Mouse (Mus musculus) kidney, postnatal 4 days (tissue): ENCODE measurements at regions not wholly inside any gene's neighbourhood (a gene's known extent, or its start where the extent isn't known, plus 50 kb on each side); places are given as distances from the start of the nearest gene placed in this dataset.
A peak's percentile ranks its signal among the peaks of the same experiment; 100 is the strongest.

Source experiments
- DNase-seq, 2 experiments: peaks; one replicate each; pipeline ENCODE4 v3.0.0; 2021; ENCODE audit warnings: mixed read lengths in 2 of 2

DNA sequence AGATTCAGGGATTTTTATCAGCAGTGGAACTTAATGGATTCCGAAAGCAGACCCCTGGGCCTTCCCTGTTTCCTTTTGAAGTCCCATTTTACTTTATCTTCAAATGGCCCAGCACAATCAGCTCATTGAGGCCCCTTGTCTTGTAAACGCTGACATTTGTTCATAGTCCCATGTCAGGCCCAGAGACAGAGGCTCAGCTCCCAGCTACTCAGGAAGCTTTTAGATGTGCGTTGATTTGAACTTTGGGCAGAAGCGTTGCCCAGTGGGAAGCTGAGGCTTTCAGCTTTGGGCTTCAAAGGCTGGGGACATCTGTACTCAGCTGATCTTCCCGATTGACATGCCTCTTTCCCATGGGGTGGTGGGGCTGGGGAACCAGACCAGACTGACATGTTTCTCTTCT is 343.2 kb downstream of the Nuak1 start:
- DNase-seq = no peak

DNA sequence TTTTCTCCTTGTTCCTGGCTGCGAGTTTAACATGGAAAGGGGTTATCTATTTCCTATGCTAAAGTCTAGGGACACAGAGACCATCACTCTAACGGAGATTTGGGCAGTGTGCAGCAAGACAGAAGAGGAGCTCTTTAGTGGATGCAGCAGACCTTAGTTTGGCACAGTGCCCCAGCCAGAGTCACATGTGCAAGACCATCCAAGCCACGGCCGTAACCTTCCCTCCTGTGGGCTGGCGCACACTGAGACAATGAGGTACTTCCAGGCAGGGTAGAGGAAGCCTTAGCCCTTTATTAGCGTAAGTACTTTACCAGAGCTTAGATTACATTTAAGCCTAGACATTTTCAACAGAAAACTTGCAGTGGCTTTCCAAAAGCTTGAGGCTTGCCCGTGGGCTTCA is 336.4 kb downstream of the Nuak1 start:
- no peak for DNase-seq

DNA sequence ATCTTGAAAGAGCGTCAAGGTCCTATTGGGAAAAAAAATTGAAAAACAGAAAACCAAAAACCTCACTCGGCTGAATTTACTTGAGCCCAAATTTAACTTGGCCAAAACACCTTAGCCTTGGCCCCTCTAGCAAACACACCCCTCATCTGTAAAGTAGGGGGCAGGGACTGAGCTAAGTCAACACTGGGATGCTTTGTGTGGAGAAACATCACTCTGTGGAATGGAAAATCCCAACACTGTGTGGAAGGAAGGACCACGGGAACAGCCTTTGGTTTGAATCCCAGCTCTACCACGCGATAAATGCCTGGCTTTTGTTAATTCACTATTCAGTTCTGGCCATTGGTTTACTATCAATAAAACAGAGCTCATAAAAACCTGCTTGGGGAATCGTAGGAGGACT is 335.8 kb downstream of the Nuak1 start:
- DNase-seq = no peak

DNA sequence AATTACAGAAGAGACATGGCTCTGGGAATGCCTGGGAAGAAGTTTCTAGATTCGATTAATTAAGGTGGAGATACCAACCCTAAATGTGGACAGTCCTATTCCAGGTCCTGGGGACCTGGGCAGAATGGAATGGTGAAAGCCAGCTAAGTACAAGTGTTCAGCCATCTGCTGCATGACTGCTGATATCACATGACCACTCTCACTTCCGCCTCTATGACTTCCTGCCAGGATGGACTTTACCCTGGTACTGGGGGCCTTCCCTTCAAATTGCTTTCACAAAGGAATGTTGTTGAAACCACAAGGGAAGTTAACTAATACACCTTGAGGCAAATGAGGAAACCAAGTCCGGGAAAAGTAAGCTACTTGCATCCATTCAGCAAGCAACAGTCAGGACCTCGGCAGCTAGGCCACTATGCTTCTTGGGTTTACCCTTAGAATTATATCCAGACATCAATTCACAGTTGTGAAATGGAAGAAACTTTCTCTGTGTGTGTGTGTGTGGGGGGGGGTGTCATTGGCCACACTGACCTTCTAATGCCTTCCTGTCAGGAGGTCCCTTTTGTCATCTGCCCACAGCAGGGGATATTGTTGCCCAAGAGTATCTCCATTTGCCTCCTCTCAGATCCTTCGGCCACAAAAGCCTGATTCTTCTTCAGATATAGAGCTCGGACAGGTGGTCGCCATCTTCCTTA is 330.6 kb downstream of the Nuak1 start:
- no peak for DNase-seq

DNA sequence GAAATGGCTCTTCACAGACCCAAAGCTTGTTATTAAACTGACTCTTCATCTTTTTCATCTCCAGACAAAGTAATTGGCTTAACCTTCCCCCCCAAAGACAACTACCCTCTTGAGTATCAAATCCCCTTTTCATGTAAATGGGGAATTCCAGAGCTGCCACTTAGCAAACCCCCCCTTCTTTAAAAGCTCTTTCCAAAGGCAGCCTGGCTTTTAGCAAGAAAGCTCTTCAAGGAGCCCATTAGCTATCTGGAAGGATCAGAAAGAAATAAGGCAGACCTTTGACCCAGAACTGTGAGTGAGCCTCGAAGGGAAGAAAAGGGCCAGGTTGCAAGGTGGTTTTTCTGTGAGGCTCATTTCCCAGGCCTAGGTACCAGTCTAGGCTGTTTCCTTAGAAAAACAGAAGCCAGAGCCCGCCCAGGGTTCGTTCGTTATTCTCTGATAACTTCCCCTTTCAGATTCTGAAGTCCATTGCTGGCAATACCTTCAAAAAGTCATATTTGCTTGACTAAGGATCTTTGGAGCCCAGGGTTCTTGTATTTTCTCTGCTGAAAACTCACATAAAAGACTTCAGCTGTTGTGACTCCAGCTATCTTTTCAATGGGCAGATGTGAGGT is 329.9 kb downstream of the Nuak1 start:
- no peak for DNase-seq

DNA sequence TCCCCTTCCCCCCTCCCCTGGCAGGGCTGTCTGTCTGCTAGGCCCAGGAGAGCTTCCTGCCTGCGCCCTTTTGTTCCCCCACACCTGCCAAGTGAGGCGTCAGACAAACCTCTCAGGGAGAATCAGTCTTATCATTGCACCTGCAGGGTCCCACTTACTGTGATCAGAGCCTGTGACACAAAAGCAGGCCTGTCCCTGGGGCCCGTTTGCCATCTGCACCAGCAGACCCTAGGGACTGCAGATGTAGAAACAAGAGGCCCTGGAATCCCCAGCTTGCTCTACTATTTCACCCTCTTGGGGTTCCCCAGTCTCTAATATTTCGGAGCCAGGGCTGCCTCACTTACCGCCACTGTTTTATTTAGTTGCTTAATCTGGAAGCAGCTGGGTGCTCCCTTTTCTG is 328.9 kb downstream of the Nuak1 start:
- no peak for DNase-seq

DNA sequence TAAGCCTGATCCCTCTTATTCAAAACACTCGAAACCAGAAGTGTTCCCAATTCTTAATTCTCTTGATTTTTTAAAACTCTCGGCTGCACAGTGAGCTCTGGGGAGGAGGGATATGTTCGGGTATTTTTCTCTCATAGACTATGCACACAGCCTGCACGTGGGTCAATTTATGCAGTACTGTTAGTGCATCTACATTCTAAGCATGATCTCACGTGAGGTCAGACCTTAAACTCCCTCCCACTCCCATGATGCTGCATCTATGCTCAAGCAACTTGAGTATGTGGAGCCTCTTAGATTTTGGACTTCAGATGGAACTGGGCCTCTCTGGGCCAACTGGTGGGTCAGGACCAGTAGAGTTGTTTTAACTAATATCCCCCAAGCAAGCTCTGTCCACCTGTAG is 328.5 kb downstream of the Nuak1 start:
- DNase-seq = no peak

DNA sequence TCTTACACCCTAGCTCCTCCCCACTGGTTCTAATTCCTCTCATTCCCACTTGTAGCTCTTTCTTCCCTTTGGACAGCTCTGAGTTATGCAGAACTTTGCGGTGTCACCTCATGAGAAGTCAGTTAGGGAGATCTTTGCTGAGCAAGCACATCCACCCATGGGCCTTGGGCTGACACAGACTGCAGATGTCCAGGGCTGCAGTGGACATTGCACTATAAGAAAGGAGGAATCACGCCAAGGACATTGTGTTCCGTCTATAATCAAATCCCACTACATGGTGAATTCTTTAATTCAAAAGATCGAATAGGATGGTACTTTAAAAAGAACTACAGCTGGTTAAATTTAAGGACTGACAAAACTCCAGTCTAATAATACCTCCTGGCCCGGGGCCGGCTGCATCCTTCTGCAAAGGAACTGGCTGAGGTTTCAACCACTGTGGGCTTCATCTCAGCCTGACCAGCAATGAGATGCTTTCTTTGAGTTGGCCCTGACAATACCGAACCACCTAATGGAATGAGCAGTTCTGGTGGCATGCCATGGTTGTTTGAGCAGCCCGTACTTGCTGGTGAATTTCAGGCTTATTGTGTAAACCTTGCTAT is 320.3 kb downstream of the Nuak1 start:
- no peak for DNase-seq

DNA sequence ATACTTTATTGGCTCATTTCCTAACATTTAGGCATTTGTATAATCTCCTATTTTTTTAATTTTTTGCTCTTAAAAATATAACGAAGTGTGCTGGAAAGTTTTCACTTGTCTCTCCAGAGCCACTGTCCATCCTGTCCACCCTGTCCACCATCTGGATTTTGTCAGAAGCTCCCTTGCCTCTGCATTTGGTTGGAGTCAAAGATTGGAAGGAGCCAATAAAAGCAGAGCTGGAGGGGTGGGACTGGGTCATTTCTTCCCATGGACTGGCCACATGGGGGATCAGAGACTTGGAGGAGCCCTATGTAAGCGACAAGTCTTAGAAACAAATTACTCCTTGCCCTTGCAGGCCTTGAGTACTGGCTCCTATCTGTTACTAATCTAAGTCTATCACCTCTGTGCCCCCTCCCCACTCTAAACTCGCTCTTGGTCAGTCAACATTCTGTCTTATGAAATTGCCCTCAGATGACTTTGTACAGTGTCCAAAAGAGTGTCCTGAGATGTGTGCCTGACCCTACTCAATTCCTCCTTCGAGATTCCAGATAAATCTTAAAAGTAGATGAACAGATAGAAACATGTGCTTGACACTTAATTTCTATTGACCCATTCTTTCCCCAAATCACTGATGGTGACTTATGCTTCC is 303.3 kb downstream of the Nuak1 start:
- peak; percentile 11 to 14 for DNase-seq

DNA sequence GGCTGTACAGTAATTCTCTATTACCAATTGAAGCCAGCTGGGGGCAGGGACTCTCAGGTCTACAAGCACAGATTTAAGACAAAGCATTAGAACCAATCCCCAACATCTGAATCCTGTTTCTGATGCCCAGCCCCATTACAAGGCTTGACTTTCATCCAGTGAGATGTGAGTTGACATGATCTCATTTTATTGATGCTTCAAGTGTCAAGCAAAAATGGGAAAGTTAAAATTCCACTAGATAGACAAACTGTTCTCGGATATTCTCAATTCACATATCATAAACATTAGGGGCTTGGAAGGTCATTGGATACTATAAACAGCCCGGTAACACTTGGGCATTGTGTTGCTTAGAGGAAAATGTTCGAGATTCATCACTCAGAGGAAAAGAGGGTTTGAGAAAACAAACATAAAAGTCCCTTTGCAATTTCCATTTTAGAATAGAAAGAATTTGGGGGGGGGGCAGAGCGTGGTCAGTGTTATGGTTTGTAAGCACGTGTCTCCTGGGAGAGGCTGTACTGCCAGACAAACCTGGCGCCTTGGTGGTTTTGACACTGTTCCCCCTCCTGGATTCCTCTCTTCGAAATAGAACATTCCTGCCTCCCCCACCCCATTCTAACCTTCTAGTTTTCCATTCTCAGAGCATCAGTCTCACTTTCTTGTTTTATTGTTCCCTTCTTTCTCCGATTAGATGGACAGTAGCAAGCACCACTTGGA is 297.5 kb downstream of the Nuak1 start:
- DNase-seq = no peak

DNA sequence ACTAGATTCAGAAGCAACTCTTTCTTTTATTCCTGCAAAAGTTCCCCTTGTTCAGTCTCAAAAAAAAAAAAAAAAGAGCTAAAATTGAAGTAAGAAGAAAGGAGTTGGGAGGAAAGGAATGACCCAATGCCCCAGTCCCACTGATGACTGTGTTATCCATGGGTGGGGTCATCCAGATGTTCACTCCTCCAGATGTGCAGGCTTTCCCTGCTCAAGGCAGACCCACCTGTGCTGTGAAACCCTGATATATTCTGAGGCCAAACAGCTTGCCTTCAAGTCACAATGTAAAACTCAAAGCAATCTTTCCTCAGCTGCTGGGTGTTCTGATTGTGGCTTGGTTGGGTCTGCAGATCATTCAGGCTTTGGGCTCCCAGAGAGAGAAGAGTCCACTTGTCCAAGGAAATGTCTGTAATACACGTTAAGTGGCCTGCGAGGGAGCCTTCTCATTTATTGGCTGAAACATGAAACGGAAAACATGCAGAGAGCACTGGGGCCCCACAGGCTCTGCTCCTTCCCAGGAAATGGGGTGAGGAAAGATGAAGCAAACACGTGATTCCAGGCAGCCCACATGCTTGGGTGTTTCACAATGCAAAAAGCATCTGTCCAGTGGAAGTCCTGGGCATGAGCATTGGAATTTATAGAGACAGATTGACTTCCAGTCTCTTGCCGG is 296.6 kb downstream of the Nuak1 start:
- DNase-seq = no peak

DNA sequence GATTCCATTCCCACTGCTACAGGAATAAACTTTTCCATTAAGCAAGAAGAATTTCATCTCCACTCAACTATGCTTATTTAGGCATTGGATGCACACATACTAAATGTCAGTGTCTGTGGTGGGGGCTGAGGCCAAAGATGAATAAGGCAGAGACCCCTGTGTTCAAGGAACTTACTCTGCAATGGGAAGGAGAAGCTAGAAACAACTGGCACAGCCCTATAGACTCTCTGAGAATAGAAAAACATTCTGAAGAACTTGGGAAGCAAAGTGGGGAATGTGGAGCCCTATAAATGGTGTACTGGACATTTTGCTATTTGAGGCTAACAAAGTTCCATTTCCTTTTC is 296.1 kb downstream of the Nuak1 start:
- no peak for DNase-seq

DNA sequence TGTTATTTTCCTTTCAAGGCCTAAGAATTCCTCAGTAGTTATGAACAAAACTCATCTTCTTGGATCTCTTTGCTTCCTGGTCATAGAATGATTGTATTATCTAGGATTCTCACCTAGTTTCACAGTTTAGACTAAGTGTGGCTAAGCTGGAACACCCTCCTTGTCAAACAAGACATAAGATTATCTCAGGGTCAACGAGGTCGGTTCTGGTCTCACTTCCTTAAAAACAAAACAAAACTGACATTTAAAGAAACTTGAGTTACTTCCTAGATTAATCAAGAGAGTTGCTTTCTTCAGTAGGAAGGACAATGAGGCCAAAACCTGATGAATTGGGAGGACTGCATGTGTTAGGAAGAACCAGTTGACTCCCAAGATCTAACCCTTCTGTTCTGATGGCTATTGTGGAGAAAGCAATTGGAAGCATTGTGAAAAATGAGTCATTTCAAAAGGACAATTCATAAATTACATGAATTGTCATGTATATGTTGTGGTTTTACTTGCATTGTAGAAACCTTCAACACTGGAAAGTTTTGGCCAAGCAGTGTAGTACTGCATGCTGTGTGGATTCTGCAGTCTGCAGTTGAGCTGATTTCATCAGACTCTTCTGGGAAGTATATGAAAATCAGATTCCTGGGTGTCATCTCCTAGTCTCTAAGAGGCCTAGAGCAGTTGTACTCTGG is 293.0 kb downstream of the Nuak1 start:
- no peak for DNase-seq

DNA sequence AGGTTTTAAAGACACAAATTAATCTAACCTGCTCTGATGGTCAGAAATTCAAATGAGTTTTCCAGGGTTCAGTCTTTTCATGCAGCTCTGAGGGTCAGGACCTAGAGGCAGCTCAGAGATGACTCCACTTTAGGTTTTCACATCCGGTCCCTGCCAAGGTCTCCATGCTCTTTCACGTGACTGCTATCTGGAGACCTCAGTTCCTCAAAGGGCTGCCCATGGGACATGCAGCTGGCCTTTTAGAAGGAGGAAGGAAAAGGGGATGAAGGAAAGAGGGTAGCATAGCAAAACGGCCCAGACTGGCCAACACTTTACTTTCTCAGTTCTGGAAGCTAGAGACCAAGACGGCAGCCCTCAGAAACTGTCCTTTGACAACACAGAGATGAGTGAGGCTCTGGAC is 276.6 kb downstream of the Nuak1 start:
- DNase-seq = no peak

DNA sequence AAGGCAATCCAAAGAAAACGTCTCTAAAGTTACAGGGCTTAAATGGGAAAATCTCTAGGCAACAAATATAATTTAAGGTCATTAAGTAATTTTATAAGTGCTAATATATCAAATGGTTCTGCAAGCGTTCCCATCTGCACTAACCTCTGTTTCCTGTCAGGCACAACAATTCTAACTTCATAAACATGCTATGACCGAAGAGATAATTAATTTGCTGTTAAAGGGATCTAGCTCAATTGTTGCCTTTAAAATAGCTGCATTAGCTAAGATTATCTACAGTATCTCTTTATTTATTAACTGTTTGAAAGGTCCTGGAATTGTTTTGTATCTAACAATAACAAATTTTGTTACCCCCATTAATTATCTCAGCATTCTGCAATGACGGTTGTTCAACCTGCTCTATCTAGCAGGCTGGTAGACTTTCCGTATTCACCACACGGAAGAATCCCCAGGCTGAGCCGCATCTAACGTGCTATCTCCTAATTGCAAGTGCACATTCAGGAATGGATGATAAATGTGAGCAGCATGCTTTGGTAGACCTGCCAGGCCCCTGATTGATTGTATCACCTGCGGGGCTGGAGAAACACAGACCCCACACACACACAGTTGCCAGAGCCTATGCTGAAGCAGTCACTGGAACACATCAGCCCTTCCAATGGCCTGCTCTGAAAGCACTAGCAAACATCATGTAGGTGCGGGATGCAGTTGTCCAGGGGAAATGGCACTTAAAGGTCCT is 274.4 kb downstream of the Nuak1 start:
- DNase-seq = peak in 1 of 2 experiments; percentile 19

DNA sequence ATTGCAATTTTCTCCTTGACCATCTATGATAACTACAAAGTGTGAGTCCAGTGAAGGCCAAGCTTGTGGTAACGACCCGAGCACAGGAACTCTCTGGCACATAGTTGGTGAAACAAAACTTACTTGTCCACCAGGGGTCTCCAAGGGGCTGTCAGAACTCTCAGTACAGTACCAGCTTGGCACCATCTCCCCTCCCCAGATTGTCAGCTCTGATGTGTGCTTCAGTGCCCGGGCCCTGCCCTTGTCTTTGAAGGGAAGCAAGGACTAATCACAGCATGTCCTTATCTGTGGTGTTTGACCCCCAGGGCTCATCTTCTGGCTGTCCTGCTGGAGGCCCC is 273.9 kb downstream of the Nuak1 start:
- DNase-seq = peak; percentile 47 to 62

DNA sequence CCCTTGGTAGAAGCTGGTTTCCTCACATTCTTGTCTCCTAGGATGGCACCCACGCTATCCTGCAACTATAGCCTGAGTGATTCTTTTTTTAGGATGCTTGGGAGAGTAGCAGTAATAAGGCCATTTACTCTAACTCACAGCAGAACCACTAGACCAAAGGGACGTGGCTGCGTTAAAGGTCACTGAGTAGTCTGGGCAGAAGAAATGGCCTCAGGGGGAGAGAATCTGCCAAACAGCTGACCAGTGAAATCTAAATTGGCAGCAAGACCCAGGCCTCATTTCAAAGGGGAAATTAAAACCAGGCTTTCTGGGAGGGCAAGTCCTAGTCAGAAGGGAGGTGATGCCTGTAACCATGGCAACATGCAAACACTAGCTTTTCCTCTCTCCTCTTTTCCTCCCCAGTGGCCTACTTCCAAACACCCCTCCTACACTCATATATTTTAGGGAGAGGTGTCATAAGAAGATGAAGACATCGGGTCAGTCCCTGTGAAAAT is 267.5 kb downstream of the Nuak1 start:
- peak in 1 of 2 experiments; percentile 10 for DNase-seq

DNA sequence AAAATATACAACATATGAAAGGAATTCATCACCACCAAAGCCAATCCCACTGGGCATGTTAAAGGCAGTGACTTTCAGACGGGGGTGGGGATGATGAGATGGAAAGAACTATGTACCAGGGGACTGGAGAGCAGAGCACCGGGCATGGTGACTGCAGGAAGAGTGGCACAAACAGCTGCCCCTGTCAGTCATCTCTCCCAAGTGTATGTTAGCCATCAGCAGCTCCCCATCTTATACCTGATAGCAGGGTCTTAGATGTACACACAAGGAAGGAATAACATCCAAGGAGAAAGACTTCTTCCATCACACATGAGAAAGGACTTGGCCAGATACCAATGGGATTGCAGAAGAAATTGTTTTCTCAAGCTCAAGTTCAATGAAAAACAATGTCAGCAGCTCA is 257.2 kb downstream of the Nuak1 start:
- DNase-seq = no peak

DNA sequence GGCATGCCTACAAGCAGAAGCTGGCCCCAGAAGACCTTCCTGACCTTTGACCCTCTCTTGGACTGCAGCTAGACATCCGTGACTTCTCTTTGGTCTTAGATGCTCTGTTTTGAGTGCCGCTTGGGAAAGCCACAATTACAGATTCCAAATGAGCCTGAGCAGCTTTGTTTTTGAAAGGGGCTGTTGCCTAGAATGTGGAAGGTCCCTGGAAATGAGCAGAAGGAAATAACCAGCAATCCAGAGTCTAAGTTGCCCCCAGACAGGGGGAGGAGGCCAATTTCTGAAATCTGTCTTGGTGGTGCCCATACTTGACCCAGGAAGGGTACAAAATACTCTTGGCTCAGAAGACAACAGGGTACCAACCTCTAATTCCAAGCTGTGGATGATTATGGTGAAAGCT is 253.9 kb downstream of the Nuak1 start:
- no peak for DNase-seq

DNA sequence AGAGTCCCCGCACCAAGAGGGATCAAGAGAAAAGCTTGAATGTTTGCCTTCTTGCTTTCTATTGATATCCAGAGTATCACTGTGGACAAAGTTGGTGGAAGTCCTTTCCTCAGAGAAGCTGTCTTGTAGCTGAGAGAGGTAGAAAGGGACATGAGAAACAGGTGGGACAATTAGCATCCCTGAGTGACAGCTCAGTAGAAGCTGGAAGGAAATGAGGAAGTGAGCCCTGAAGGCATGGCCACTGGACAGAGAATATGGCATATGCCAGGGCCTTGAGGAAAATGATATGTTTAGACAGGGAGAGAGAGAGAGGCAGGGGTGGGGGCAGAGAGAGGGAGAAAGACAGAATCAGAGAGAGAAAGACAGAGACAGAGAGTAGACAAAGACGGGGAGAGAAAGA is 241.4 kb downstream of the Nuak1 start:
- DNase-seq = no peak

DNA sequence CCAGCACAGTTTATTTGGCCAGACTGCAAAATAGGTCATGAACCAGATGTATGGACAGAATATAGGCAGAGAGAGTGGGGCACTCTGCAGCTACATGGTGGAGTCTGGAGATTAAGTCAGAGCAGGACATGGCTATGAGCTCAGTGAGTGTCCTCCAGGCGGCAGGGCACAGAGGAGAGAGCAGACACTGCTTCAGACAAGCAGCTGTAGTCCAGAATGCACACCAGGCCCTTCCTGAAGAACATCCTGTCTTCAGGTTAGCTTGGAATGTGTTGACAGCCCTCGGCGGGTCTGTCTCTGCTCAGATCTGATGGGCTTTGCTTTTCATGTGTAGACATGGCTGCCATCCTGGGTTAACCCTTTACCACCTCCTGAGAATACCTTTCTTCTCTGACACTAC is 238.6 kb downstream of the Nuak1 start:
- no peak for DNase-seq
